7 mouse cellular contexts compared by ENCODE assay signal in the genomic region with DNA sequence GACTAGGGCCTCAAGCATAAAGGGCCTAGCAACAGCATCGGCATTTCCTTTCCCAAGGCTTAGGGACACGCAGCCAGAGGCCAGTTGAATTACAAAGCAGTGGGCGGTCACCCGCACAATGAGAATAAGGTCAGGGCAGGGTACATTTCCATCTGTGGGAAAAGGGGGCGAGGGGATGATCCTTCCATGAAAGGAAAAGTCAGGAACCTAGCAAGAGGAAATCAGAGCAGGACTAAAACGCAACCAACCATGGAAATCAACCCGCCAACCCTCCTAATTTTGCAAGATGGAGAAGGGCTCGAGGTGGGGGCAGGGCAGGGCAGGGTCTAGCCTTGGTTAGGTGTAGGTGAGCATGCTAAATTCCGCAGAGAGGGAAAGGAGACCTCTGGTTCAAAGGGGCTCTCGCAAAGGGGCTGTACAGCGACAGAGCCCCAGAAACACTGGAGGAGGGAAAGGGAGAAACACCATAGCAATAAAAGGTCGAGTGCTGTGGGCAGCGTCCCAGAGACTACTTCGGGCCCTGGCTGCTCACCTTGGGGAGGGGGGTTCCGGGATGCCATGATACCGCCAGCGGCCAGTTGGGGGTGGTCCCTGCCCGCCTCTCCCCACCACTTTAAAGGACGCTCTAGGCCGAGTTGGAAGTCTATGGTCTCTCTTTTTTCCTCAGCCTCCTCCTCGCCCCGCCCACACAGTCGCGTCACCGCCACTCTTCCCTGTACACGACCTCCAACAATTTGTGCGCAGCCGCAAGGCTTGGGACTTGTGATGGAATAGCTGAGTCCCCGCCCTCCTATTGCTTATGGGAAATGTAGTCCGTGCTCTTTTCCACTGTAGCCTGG. TPM values are rescaled to one million over a fixed set of nuclear protein-coding genes. Genes with fewer than 3 reads are reported as not detected.
DNase-seq lines count a peak whose midpoint lies in the region; ATAC-seq and TF ChIP-seq lines count a peak whose summit lies in the region.

Gene Fundc1, minus strand, starts transcription at position 705 of the 839 bp plus-strand sequence.

- peak; percentile 98 for ATAC-seq in embryonic facial prominence, embryonic 12.5 days (ENCODE audit: insufficient number of reproducible peaks, insufficient read depth, low FRiP score, low TSS enrichment)
- ATAC-seq in limb, embryonic 12.5 days (ENCODE audit: insufficient number of reproducible peaks, insufficient read depth, low FRiP score, low TSS enrichment, low read depth): peak; percentile 99
- peak; percentile 99 for ATAC-seq in midbrain, embryonic 15.5 days (replicated peaks)

- TF ChIP-seq CTCF in kidney, adult 2 months (conservative IDR thresholded peaks at IDR 0.05; ENCODE audit: insufficient read depth, insufficient read length, low read depth, low read length): no peak
- no peak for TF ChIP-seq CTCF in spleen, adult 2 months (IDR thresholded peaks at IDR 0.05; ENCODE audit: extremely low read depth, insufficient read depth, insufficient read length, insufficient replicate concordance)

- peak; percentile 90 for DNase-seq in adrenal gland, postnatal 25 days
- DNase-seq in heart, adult 11 months: peak; percentile 100
- peak; percentile 98 for DNase-seq in kidney, adult 2 months
- peak; percentile 83 to 89 for DNase-seq in spleen, adult 2 months (ENCODE audit: low read depth in 1 of 2, low spot score in 2 of 2)

- peak within 1 kb of the TSS; percentile 44 for H3K4me2 ChIP-seq in embryonic facial prominence, embryonic 12.5 days (replicated peaks)
- peak within 1 kb of the TSS; percentile 47 for H3K4me2 ChIP-seq in limb, embryonic 12.5 days
- H3K4me2 ChIP-seq in midbrain, embryonic 15.5 days: peak within 1 kb of the TSS; percentile 50

- H3K9ac ChIP-seq in embryonic facial prominence, embryonic 12.5 days: peak within 1 kb of the TSS; percentile 56
- peak within 1 kb of the TSS; percentile 63 for H3K9ac ChIP-seq in limb, embryonic 12.5 days (replicated peaks)
- H3K9ac ChIP-seq in midbrain, embryonic 15.5 days: peak within 1 kb of the TSS; percentile 55

- H3K36me3 ChIP-seq in embryonic facial prominence, embryonic 12.5 days: no peaks in the 10 kb centered on the region
- no peaks in the 10 kb centered on the region for H3K36me3 ChIP-seq in kidney, adult 2 months (ENCODE audit: control insufficient read depth, insufficient read depth, low read length)
- no peaks in the 10 kb centered on the region; the same call in 1 of the 2 replicates for H3K36me3 ChIP-seq in limb, embryonic 12.5 days
- H3K36me3 ChIP-seq in midbrain, embryonic 15.5 days (replicated peaks): no peaks in the 10 kb centered on the region
- no peaks in the 10 kb centered on the region for H3K36me3 ChIP-seq in spleen, adult 2 months (ENCODE audit: control insufficient read depth, insufficient read depth, low read length)

- H3K27me3 ChIP-seq in embryonic facial prominence, embryonic 12.5 days: no peaks in the 10 kb centered on the region
- H3K27me3 ChIP-seq in kidney, adult 2 months (replicated peaks; ENCODE audit: control insufficient read depth, insufficient read depth, low read length): no peaks in the 10 kb centered on the region
- H3K27me3 ChIP-seq in limb, embryonic 12.5 days: no peaks in the 10 kb centered on the region
- H3K27me3 ChIP-seq in midbrain, embryonic 15.5 days (replicated peaks): no peaks in the 10 kb centered on the region
- H3K27me3 ChIP-seq in spleen, adult 2 months (ENCODE audit: control insufficient read depth, insufficient read depth, low read length): no peaks in the 10 kb centered on the region

- H3K4me3 ChIP-seq in embryonic facial prominence, embryonic 12.5 days: peak within 1 kb of the TSS; percentile 42
- H3K4me3 ChIP-seq in kidney, adult 2 months (ENCODE audit: insufficient read depth, low read depth, low read length): peak within 1 kb of the TSS; percentile 85
- H3K4me3 ChIP-seq in limb, embryonic 12.5 days (replicated peaks): peak within 1 kb of the TSS; percentile 46
- H3K4me3 ChIP-seq in midbrain, embryonic 15.5 days: peak within 1 kb of the TSS; percentile 49
- H3K4me3 ChIP-seq in spleen, adult 2 months (ENCODE audit: extremely low read depth, insufficient read depth, insufficient read length): peak within 1 kb of the TSS; percentile 86

- no peaks in the 10 kb centered on the region for H3K9me3 ChIP-seq in embryonic facial prominence, embryonic 12.5 days
- no peaks in the 10 kb centered on the region for H3K9me3 ChIP-seq in limb, embryonic 12.5 days
- no peaks in the 10 kb centered on the region for H3K9me3 ChIP-seq in midbrain, embryonic 15.5 days

- no peak for TF ChIP-seq POLR2A in kidney, adult 2 months (IDR thresholded peaks at IDR 0.05; ENCODE audit: low read depth, low read length)
- TF ChIP-seq POLR2A in spleen, adult 2 months (IDR thresholded peaks at IDR 0.05; ENCODE audit: low read depth, low read length): no peak; the same call in 1 of the 2 replicates

- peak within 1 kb of the TSS; percentile 77 for H3K27ac ChIP-seq in embryonic facial prominence, embryonic 12.5 days
- peak within 1 kb of the TSS; percentile 97 for H3K27ac ChIP-seq in kidney, adult 2 months (ENCODE audit: insufficient read depth, low read depth, low read length)
- H3K27ac ChIP-seq in limb, embryonic 12.5 days: peak within 1 kb of the TSS; percentile 88
- H3K27ac ChIP-seq in midbrain, embryonic 15.5 days: peak within 1 kb of the TSS; percentile 91
- peak within 1 kb of the TSS; percentile 87 for H3K27ac ChIP-seq in spleen, adult 2 months (ENCODE audit: insufficient read depth, low read length)

- 8% methylated on average over 29 of the region's 30 CpGs for WGBS in embryonic facial prominence, embryonic 12.5 days
- WGBS in kidney, adult 2 months: 1% methylated on average over 27 of the region's 30 CpGs
- 10% methylated on average over 30 of the region's 30 CpGs for WGBS in limb, embryonic 12.5 days
- 16% methylated on average over 30 of the region's 30 CpGs for WGBS in midbrain, embryonic 15.5 days
- 20% methylated on average over 30 of the region's 30 CpGs for WGBS in spleen, adult 2 months

- no peaks in the 10 kb centered on the region for H3K4me1 ChIP-seq in embryonic facial prominence, embryonic 12.5 days
- no peaks in the 10 kb centered on the region for H3K4me1 ChIP-seq in kidney, adult 2 months (ENCODE audit: control insufficient read depth, insufficient read depth, low read length)
- no peaks in the 10 kb centered on the region for H3K4me1 ChIP-seq in limb, embryonic 12.5 days (replicated peaks)
- peaks cover 3% of the 10 kb centered on the region; the same call in 1 of the 2 replicates for H3K4me1 ChIP-seq in midbrain, embryonic 15.5 days
- H3K4me1 ChIP-seq in spleen, adult 2 months (ENCODE audit: control insufficient read depth, insufficient read depth, insufficient read length): no peaks in the 10 kb centered on the region

RNA-seq across cellular contexts. Expression of gene Fundc1, which starts in this region (rescaled TPM):
- 63.2 and 68.6 TPM in 2 replicates for total RNA-seq in adrenal gland, postnatal 25 days (2021)
- polyA plus RNA-seq in embryonic facial prominence, embryonic 12.5 days (2016; fragmentation: Nextera tagmentation; extraction: Ambion mirVana): 64.0 and 68.8 TPM in 2 replicates
- 14.3 and 19.0 TPM in 2 replicates for polyA plus RNA-seq in kidney, adult 2 months (2012; rRNA removed)
- polyA plus RNA-seq in limb, embryonic 12.5 days (2016; fragmentation: Nextera tagmentation; extraction: Ambion mirVana): 60.3 and 61.5 TPM in 2 replicates
- polyA plus RNA-seq in midbrain, embryonic 15.5 days (2015; fragmentation: Nextera tagmentation; extraction: Ambion mirVana): 58.9 and 59.8 TPM in 2 replicates
- polyA plus RNA-seq in spleen, adult 2 months (2012; rRNA removed): 5.4 and 6.4 TPM in 2 replicates

Comparison
In these comparisons a context has a peak if more than half of its experiments do, and no peak if none do; other contexts are left out.
1. Peak in every context shown above with its lines: DNase-seq, ATAC-seq, H3K4me3 ChIP-seq and H3K27ac ChIP-seq.